Mouse (Mus musculus) thymus, postnatal 36 days (tissue): ENCODE data around the gene Gm4559.
"Not testable (repeated sequence)": the region's sequence is repeated elsewhere in the genome, so short reads cannot be mapped to it uniquely, and the experiment has no call there.

Experiments used
- DNase-seq, 2 experiments: peaks; one replicate each; pipeline ENCODE4 v3.0.0; 2022; ENCODE audit warnings: mixed read lengths in 2 of 2

The Gm4559 gene

DNA sequence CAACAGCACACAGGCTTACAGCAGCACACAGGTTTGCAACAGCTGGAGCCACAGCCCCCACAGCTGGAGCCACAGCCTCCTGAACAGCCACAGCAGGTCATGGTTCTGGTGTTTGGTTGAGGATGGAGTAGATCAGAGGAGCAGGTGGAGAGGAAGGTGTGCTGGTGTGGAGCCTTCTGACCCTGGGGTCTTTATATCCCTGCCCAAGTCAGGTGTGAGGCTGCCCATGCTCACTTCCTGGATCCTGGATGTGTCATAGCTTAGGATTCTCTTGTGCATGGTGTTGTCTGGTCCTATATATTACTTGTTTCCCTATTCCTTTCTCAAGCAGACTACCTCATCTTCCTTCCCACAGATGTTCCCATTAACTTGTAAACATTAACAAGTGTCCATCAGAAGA lies at the start of gene Gm4559:
Gene Gm4559, minus strand, starts transcription at position 101 of the 400 bp plus-strand sequence.
- DNase-seq: not testable (repeated sequence)

- peak; percentile 58 to 70 for DNase-seq
Observed at GRCm38 (mm10) chr7:142323396-142324117, 49.4 kb upstream of the Gm4559 start.

DNA sequence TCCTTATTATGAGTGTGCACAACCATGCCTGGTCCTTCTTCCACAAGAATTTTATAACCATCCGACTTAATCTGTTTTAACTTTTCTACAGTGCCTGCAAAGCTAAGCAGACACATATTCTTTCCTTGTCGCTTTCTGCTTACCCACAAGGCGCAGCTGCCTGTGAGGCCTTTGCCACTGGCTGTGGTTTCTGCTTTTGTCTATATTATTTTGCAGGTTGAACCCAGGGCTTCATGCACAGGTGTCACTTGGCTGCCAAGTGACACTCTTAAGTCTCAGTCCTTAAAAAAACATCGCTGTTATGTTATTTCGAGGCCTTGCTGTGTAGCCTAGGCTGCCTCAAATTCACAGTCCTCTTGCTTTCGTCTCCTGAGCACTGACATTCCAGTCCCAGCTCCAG lies 48.5 kb upstream of the Gm4559 start:
- peak; percentile 62 to 80 for DNase-seq

- not testable (repeated sequence) for DNase-seq
Observed at GRCm38 (mm10) chr7:142321637-142322306, 47.6 kb upstream of the Gm4559 start.

DNA sequence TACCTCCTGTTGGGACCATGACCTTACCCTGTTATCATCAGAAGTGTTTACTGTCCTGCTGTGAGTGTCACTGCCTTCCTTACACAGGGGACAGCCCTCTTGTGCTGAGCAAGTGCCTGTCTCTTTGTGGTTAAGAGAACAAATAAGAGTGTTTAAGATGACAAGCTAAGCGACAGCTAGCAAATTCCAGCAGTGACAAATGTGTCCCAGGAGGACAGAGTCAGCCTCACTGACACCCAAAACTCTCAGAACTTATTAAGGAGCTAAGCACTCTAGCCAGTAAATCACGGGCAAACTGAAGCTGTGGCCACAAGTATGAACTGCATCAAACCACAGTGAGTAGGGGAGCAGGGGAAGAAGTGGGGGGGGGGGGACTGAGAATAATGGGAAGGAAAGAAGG lies 46.7 kb upstream of the Gm4559 start:
- DNase-seq: no peak

DNA sequence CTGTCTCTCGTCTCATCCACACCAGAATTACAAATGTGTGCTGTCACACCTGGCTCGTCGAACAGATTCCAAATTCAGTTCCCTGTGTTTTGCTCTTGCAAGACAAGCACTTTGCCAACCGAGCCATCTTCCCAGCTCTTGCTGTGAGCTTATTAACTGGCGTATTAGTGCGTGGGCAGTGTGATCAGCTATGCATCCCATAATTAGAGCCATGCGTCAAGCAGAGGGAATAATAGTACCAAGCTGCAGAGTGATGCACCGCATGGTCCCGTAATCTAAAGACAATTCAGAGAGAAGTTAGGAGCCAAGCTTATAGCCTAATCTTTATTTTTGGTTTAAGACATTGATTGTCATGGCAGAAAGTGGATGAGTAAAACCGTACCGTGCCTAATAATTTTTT lies 45.0 kb upstream of the Gm4559 start:
- DNase-seq: no peak

DNA sequence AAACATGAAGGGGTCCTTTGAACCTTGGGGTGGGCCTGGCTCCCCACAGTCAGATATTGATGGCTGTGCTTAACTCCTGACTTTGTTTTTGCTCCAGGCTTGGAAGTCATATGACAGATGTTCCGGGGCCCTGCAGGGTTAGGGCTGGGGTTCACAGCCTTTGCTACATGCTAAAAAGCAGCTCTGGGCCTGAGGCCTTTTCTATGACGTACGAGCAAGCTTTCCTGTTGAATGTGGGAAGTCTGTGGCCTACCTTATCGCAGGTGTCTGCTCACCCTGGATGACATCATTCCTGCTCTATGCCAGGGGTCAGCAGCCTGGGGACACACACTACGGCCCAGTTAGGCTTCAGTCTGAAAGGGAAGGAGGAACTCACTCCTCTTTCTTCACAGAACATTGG lies 43.1 kb upstream of the Gm4559 start:
- DNase-seq: no peak

GRCm38 (mm10) chr7:142316558-142316957 lies 42.4 kb upstream of the Gm4559 start:
- DNase-seq: peak; percentile 47 to 52

DNA sequence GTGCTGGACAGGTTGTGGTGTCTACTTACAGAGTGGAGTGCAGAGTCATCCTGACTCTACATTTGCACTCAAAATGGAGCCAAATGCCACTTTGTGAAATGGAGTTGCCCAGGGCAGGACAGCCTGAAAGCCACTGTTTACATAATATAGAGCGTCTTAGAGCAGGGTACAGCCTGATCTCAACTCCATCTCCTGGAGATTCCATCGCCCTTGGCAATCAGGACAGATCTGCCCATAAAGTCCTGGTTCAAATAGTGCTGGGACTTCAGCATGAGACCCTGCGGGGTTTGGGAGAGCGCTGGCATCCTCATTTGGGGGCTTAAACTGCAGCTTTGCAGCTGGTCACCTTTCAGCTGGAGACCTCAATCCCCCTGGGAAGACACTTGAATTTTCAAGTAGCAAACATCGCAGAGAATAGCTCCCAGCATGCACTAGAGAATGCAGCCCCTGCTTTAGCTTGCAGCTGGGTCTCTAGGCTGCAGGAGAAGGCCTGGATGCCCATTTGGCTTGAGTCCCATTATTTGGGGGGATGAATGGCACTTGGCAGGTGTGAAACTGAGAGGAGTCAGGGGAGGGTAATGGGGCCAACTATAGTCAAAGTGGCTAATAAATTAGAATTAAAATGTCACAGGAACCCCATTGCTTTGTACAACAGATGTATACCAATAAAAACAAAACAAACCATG lies 40.6 kb upstream of the Gm4559 start:
- DNase-seq: no peak

- DNase-seq: not testable (repeated sequence)
Observed at GRCm38 (mm10) chr7:142303929-142304328, 29.8 kb upstream of the Gm4559 start.

DNA sequence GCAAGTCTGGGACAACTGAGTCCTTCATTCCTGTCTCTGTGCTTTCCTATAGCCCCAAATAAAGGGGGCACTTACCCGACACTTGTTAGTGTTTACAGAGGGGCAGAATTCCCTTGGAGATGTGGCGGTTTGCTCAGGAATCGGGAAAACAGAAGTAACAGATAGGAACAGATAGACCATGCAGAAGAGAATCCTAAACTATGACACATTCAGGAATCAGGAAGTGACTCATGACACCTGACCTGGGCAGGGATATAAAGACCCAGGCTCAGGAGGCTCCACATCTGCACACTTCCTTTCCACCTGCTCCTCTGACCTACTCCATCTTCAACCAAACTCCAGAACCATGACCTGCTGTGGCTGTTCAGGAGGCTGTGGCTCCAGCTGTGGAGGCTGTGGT lies 29.1 kb upstream of the Gm4559 start, which contains the start of gene Krtap5-4:
Gene Krtap5-4, plus strand, starts transcription at position 301 of the 400 bp plus-strand sequence.
- DNase-seq: no peak

DNA sequence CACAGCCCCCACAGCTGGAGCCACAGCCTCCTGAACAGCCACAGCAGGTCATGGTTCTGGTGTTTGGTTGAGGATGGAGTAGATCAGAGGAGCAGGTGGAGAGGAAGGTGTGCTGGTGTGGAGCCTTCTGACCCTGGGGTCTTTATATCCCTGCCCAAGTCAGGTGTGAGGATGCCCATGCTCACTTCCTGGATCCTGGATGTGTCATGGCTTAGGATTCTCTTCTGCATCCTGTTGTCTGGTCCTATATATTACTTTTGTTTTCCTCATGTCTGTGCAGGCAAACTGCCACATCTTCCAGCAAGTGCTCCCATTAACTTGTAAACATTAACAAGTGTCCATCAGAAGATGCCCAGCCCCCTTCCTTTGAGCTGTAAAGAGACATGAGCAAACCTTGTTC lies 22.9 kb upstream of the Gm4559 start, which contains the start of gene Krtap5-1:
Gene Krtap5-1, minus strand, starts transcription at position 101 of the 400 bp plus-strand sequence.
- not testable (repeated sequence) for DNase-seq

- DNase-seq: not testable (repeated sequence)
Observed at GRCm38 (mm10) chr7:142296108-142296507, 21.9 kb upstream of the Gm4559 start.

GRCm38 (mm10) chr7:142295418-142295817 lies 21.3 kb upstream of the Gm4559 start:
- DNase-seq: no peak

GRCm38 (mm10) chr7:142293851-142294250 lies 19.7 kb upstream of the Gm4559 start:
- DNase-seq: peak; percentile 19 to 23

- DNase-seq: not testable (repeated sequence)
Observed at GRCm38 (mm10) chr7:142285910-142286612, 11.9 kb upstream of the Gm4559 start.

DNA sequence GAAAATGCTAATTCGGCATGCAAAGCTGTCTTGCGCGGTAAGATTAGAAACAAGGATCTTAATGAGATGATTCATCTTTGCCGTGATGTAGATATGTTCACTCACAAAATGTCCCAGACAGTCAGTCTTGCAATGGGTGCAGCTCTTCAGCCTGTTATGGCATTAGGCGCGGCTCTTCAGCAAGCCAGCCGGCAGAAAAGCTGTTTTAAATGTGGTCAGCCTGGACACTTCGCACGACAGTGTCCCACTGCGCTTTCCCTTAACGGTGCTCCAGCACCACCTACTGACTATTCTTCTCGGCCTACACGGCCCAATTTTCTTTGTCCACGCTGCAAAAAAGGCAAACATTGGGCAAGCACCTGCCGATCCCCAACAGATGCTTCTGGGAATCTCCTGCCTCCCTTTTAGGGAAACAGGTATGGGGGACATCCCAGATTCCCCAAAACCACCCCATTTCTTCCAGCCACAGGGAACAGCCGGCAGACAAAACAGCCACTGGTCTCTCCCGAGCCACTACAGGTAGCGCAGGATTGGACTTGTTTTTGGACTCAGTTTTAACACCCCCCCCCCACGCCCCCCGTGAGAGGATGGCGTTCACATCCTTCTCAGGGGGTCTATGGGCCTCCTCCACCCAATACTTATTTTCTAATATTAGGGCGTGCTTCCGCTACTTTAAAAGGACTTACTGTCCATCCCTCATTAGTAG lies 11.1 kb upstream of the Gm4559 start:
- DNase-seq: no peak

- peak; percentile 80 to 87 for DNase-seq
Observed at GRCm38 (mm10) chr7:142284615-142285080, 10.5 kb upstream of the Gm4559 start.

DNA sequence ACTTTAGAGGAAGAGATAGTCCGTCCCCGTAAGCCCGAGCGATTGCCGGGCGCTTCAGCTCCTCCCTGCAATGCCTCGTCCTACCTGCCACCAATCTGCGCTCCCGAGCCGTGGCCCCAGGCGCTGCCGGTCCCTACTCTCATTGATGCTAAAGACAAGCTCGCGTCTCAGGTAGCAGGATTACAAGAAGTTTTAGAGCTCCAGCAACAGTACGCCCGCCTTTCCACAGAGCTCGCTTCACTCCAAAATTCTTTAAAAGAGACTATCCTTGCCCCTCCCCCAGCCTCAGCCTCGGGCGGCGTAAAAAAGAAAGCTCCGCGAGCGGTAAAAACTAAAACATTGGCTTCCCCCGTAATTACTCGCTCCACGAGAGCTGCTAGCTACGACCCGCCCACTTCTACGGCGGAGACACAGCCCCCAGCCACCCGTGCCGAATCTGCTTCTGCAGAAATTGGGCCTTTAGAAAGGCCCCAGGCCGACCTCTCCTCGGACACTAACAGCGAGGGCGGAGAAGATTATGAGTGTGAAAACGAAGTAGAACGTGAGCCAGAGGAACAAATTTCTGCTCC lies 9.9 kb upstream of the Gm4559 start:
- DNase-seq: peak; percentile 64 to 65

GRCm38 (mm10) chr7:142282847-142283246 lies 8.7 kb upstream of the Gm4559 start:
- not testable (repeated sequence) for DNase-seq

GRCm38 (mm10) chr7:142279291-142279690 lies 5.1 kb upstream of the Gm4559 start:
- not testable (repeated sequence) for DNase-seq

- peak; percentile 45 to 51 for DNase-seq
Observed at GRCm38 (mm10) chr7:142278183-142278582, 4.0 kb upstream of the Gm4559 start.
